Mouse (Mus musculus) hindbrain, embryonic 12.5 days (tissue): Measurements from ENCODE around the gene Oxct2a. TPM values are rescaled to one million over a fixed set of nuclear protein-coding genes. Genes with fewer than 3 reads are reported as not detected.
"Not testable (repeated sequence)": the region's sequence is repeated elsewhere in the genome, so short reads cannot be mapped to it uniquely, and the experiment has no call there.

Source experiments
- ATAC-seq: fragments of 200-750 bp; cut with Nextera tagmentation; 2 replicates; pipeline ENCODE4 v1.8.0; 2017; ENCODE audit warnings: moderate TSS enrichment; ENCODE audit not compliant: low FRiP score
- H3K27ac ChIP-seq: fragments of 300-500 bp; sonication (generic); 2 replicates; pipeline ENCODE4 v1.5.1; 2016; ENCODE audit warnings: mild to moderate bottlenecking
- H3K27me3 ChIP-seq: fragments of 300-500 bp; sonication (generic); 2 replicates; pipeline ENCODE4 v1.6.1; 2016; ENCODE audit warnings: mild to moderate bottlenecking
- H3K36me3 ChIP-seq: fragments of 300-500 bp; sonication (generic); 2 replicates; pipeline ENCODE4 v1.6.1; 2016; ENCODE audit warnings: mild to moderate bottlenecking
- H3K4me1 ChIP-seq: fragments of 300-500 bp; sonication (generic); 2 replicates; pipeline ENCODE4 v1.6.1; 2016
- H3K4me2 ChIP-seq: fragments of 300-500 bp; sonication (generic); replicated peaks from 2 replicates; pipeline ENCODE4 v1.6.1; 2016; ENCODE audit warnings: mild to moderate bottlenecking
- H3K4me3 ChIP-seq: fragments of 300-500 bp; sonication (generic); 2 replicates; pipeline ENCODE4 v1.5.1; 2016; ENCODE audit warnings: mild to moderate bottlenecking
- H3K9ac ChIP-seq: fragments of 300-500 bp; sonication (generic); 2 replicates; pipeline ENCODE4 v1.6.1; 2016; ENCODE audit warnings: mild to moderate bottlenecking, moderate library complexity
- H3K9me3 ChIP-seq: fragments of 300-500 bp; sonication (generic); replicated peaks from 2 replicates; pipeline ENCODE4 v1.6.1; 2016; ENCODE audit warnings: mild to moderate bottlenecking
- WGBS: fragments of 180-500 bp; shearing (Covaris S2); methylation state at CpG from one replicate; pipeline ENCODE4 v1.1.7; 2016; 5-methylcytosine and 5-hydroxymethylcytosine counted together
- polyA plus RNA-seq: library from polyadenylated mRNA; unstranded; fragments of >200 nt; fragmentation: Nextera tagmentation; extraction: Ambion mirVana; gene quantifications from 2 replicates; pipeline ENCODE4 v1.2.1, GENCODE M21; 2016

The Oxct2a gene
- polyA plus RNA-seq, 1 experiment from 2014 or later = not detected

DNA sequence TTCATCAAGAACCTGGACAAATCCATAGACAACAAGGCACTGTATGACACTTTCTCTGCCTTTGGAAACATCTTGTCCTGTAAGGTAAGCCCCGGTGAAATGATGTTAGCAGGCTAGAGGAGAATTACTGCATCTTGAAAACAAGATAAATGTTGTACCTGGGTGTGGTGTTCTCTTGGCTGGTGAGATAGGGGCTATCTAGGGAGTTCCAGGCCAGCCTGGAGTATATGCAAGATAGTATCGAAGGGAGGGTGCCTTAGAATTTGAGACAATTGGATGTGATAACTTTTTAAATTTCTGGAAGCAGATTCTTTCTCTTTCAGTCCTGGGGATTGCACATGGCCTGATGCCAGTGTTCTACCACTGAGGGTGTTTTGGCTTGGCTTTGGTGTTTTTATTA is 36.6 kb downstream of the Oxct2a start:
- no peak overlapping the region for H3K4me3 ChIP-seq
- H3K27ac ChIP-seq = no peak overlapping the region
- H3K4me1 ChIP-seq = peaks cover 25% of the 10 kb centered on the region
- H3K9me3 ChIP-seq = no peaks in the 10 kb centered on the region
- ATAC-seq = no peak
- H3K27me3 ChIP-seq = no peaks in the 10 kb centered on the region
- H3K9ac ChIP-seq = no peak overlapping the region
- WGBS = 95% methylated on average over 2 of the region's 2 CpGs
- no peak overlapping the region for H3K4me2 ChIP-seq
- peaks cover 48% of the 10 kb centered on the region for H3K36me3 ChIP-seq

- peaks cover 25% of the 10 kb centered on the region for H3K4me1 ChIP-seq
- H3K27me3 ChIP-seq = no peaks in the 10 kb centered on the region
- peak overlapping the region; percentile 87 for H3K4me2 ChIP-seq
- WGBS = 83% methylated on average over 6 of the region's 6 CpGs
- no peaks in the 10 kb centered on the region for H3K9me3 ChIP-seq
- H3K36me3 ChIP-seq = peaks cover 33% of the 10 kb centered on the region
- peak overlapping the region; percentile 23; the same call in 1 of the 2 replicates for H3K27ac ChIP-seq
- H3K4me3 ChIP-seq = peak overlapping the region; percentile 54
- H3K9ac ChIP-seq = peak overlapping the region; percentile 68
- no peak for ATAC-seq
Measured at GRCm38 (mm10) chr4:123284731-123285624, 38.5 kb downstream of the Oxct2a start.

DNA sequence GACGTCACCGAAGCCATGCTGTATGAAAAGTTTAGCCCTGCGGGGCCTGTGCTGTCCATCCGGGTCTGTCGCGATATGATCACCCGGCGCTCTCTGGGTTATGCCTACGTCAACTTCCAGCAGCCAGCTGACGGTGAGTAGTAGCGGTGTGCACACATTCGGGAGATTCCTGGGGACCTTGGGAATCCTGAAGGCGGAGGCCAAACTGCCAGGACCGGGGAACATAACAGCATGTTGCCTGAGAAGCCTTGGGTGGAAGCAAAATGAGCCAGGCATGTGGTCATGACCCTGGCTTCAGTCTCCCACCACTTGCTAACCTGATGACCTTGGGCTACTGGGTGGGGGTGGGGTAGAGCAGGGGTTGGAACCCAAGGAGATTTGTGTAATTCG is 39.8 kb downstream of the Oxct2a start:
- H3K27me3 ChIP-seq, H3K9me3 ChIP-seq, H3K27ac ChIP-seq: not testable (repeated sequence)
- Histone ChIP-seq H3K4me1 (peaks cover 25% of the 10 kb centered on the region), H3K4me3 (peak overlapping the region; percentile 54), H3K9ac (peak overlapping the region; percentile 68), H3K36me3 (peaks cover 20% of the 10 kb centered on the region), H3K4me2 (peak overlapping the region; percentile 87)
- WGBS = 1% methylated on average over 13 of the region's 15 CpGs
- ATAC-seq = peak; percentile 12; the same call in 1 of the 2 replicates

GRCm38 (mm10) chr4:123282915-123283674 is 40.3 kb downstream of the Oxct2a start:
- Histone ChIP-seq H3K4me2 (peak overlapping the region; percentile 87), H3K4me3 (peak overlapping the region; percentile 54), H3K36me3 (peaks cover 14% of the 10 kb centered on the region), H3K9ac (peak overlapping the region; percentile 60), H3K4me1 (peaks cover 25% of the 10 kb centered on the region)
- not testable (repeated sequence) for H3K27ac ChIP-seq, H3K27me3 ChIP-seq, H3K9me3 ChIP-seq
- ATAC-seq = peak; percentile 68
- under 1% methylated on average over 38 of the region's 55 CpGs for WGBS

- ATAC-seq = peak; percentile 93
- Histone ChIP-seq H3K9me3 (no peaks in the 10 kb centered on the region), H3K4me2 (peak overlapping the region; percentile 87), H3K4me1 (peaks cover 25% of the 10 kb centered on the region), H3K27me3 (no peaks in the 10 kb centered on the region), H3K36me3 (peaks cover 9% of the 10 kb centered on the region), H3K9ac (peak overlapping the region; percentile 62), H3K4me3 (peak overlapping the region; percentile 54), H3K27ac (0 out of 2 replicates have a peak overlapping the region, but pooled peaks have one; percentile 40)
- WGBS = under 1% methylated on average over 25 of the region's 25 CpGs
Measured at GRCm38 (mm10) chr4:123282500-123282899, 40.9 kb downstream of the Oxct2a start.

- no peaks in the 10 kb centered on the region for H3K27me3 ChIP-seq
- H3K36me3 ChIP-seq = no peaks in the 10 kb centered on the region
- 72% methylated on average over 3 of the region's 3 CpGs for WGBS
- H3K4me1 ChIP-seq = peaks cover 14% of the 10 kb centered on the region
- H3K9me3 ChIP-seq = no peaks in the 10 kb centered on the region
- H3K4me2 ChIP-seq = no peak overlapping the region
- no peak overlapping the region for H3K9ac ChIP-seq
- ATAC-seq = no peak
- no peak overlapping the region for H3K4me3 ChIP-seq
- H3K27ac ChIP-seq = no peak overlapping the region
Measured at GRCm38 (mm10) chr4:123280117-123280516, 43.3 kb downstream of the Oxct2a start.

Other genes starting within 250 kb of the Oxct2a start
- 0.33 and 0.44 TPM in 2 replicates for gene Bmp8b, start 218.5 kb downstream of the Oxct2a start, polyA plus RNA-seq
- gene Oxct2b, start 207.4 kb downstream of the Oxct2a start, polyA plus RNA-seq = 0.48 TPM in 1 of 2 replicates, not detected in the other
- 80.3 and 83.2 TPM in 2 replicates for gene Ppie, start 183.7 kb downstream of the Oxct2a start, polyA plus RNA-seq
- gene Hpcal4, start 140.4 kb downstream of the Oxct2a start, polyA plus RNA-seq = 2.7 and 3.7 TPM in 2 replicates
- not detected in 2 replicates for gene Nt5c1a, start 122.1 kb downstream of the Oxct2a start, polyA plus RNA-seq
- gene Heyl, start 90.1 kb downstream of the Oxct2a start, polyA plus RNA-seq = 8.6 and 10.1 TPM in 2 replicates
- 36.1 and 36.4 TPM in 2 replicates for gene Pabpc4, start 61.3 kb downstream of the Oxct2a start, polyA plus RNA-seq
- gene Bmp8a, start 19.6 kb upstream of the Oxct2a start, polyA plus RNA-seq = 0.36 TPM in 1 of 2 replicates, not detected in the other